Mouse (Mus musculus) limb, embryonic 11.5 days (tissue): Measurements from ENCODE around the gene Tmeff2. TPM values are rescaled to one million over a fixed set of nuclear protein-coding genes. Genes with fewer than 3 reads are reported as not detected.
"Not testable (repeated sequence)": the region's sequence is repeated elsewhere in the genome, so short reads cannot be mapped to it uniquely, and the experiment has no call there.

Experiments
- ATAC-seq: fragments of 200-750 bp; cut with Nextera tagmentation; 2 replicates; pipeline ENCODE4 v1.8.0; 2017; ENCODE audit warnings: low read depth; ENCODE audit not compliant: insufficient number of reproducible peaks, low FRiP score, low TSS enrichment
- DNase-seq: peaks from one replicate; pipeline ENCODE4 v3.0.0-alpha.2; 2015; ENCODE audit warnings: low spot score
- H3K27ac ChIP-seq: fragments of 300-500 bp; sonication (generic); replicated peaks from 2 replicates; pipeline ENCODE4 v1.5.1; 2014; ENCODE audit warnings: low read depth, mild to moderate bottlenecking, low read length
- H3K27me3 ChIP-seq: fragments of 300-500 bp; sonication (generic); 2 replicates; pipeline ENCODE4 v1.6.1; 2014; ENCODE audit warnings: mild to moderate bottlenecking, low read length, mixed read lengths; ENCODE audit not compliant: control insufficient read depth, insufficient read depth
- H3K36me3 ChIP-seq: fragments of 300-500 bp; sonication (generic); 2 replicates; pipeline ENCODE4 v1.6.1; 2014; ENCODE audit warnings: mild to moderate bottlenecking, low read length, moderate library complexity, mixed read lengths; ENCODE audit not compliant: control insufficient read depth, insufficient read depth
- H3K4me1 ChIP-seq: fragments of 300-500 bp; sonication (generic); 2 replicates; pipeline ENCODE4 v1.6.1; 2014; ENCODE audit warnings: low read length, mixed read lengths; ENCODE audit not compliant: control insufficient read depth, insufficient read depth
- H3K4me2 ChIP-seq: fragments of 300-500 bp; sonication (generic); 2 replicates; pipeline ENCODE4 v1.6.1; 2014; ENCODE audit warnings: low read depth, mild to moderate bottlenecking, moderate library complexity; ENCODE audit not compliant: severe bottlenecking
- H3K4me3 ChIP-seq: fragments of 300-500 bp; sonication (generic); 2 replicates; pipeline ENCODE4 v1.5.1; 2014; ENCODE audit warnings: low read depth, low read length
- H3K9ac ChIP-seq: fragments of 300-500 bp; sonication (generic); 2 replicates; pipeline ENCODE4 v1.6.1; 2014; ENCODE audit warnings: mild to moderate bottlenecking, low read length
- H3K9me3 ChIP-seq: fragments of 300-500 bp; sonication (generic); 2 replicates; pipeline ENCODE4 v1.6.1; 2016; ENCODE audit warnings: low read length; ENCODE audit not compliant: control insufficient read depth
- WGBS: fragments of 180-500 bp; shearing (Covaris S2); extraction: QIAGEN DNeasy Blood & Tissue Kit; methylation state at CpG from one replicate; pipeline ENCODE4 v1.1.7; 2014; 5-methylcytosine and 5-hydroxymethylcytosine counted together
- polyA plus RNA-seq: library from polyadenylated mRNA; unstranded; fragments of >200 nt; fragmentation: Nextera tagmentation; extraction: Ambion mirVana; gene quantifications from 2 replicates; pipeline ENCODE4 v1.2.1, GENCODE M21; 2014

Tmeff2 gene
- 3.5 and 4.1 TPM in 2 replicates for polyA plus RNA-seq

- not testable (repeated sequence) for H3K27ac ChIP-seq, H3K4me3 ChIP-seq, H3K27me3 ChIP-seq, H3K4me1 ChIP-seq, H3K4me2 ChIP-seq, DNase-seq, H3K36me3 ChIP-seq, ATAC-seq, H3K9ac ChIP-seq, H3K9me3 ChIP-seq
- 90% methylated on average over 9 of the region's 9 CpGs for WGBS
These were observed at the start of gene Tmeff2 for GRCm38 (mm10) chr1:50900386-50900785. Tmeff2 (plus strand) TSS chr1:50900647.

GRCm38 (mm10) chr1:50861515-50861914, 38.9 kb upstream of the Tmeff2 start:
- H3K4me1 ChIP-seq, result no peaks in the 10 kb centered on the region
- no peaks in the 10 kb centered on the region for H3K27me3 ChIP-seq
- WGBS, result 85% methylated on average over 2 of the region's 2 CpGs
- ATAC-seq (no peak), DNase-seq (no peak)
- H3K4me3 ChIP-seq, result no peak overlapping the region
- H3K9ac ChIP-seq, result no peak overlapping the region
- no peaks in the 10 kb centered on the region for H3K36me3 ChIP-seq
- no peaks in the 10 kb centered on the region for H3K9me3 ChIP-seq
- H3K4me2 ChIP-seq, result no peak overlapping the region
- no peak overlapping the region for H3K27ac ChIP-seq

DNA sequence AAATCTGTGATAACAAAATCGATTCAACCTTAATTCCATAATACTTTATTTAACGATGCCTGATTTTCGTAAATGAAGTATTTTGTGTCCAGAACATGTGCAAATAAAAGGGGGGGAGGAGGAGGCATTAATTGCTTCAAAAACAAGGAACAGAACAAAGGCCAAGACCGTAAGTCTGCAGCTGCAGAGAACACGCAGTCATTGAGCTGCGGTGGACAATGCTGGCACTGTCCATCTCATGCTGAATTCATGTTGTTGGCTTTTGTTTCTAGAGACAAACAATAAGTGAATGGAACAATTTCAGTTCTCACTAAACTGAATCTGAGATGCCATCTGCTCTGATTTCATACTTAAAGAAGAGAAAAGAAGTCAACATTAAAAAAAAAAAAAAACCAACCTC, 2.8 kb upstream of the Tmeff2 start:
- Histone ChIP-seq H3K4me1 (no peaks in the 10 kb centered on the region), H3K36me3 (no peaks in the 10 kb centered on the region), H3K27ac (no peak overlapping the region), H3K9me3 (no peaks in the 10 kb centered on the region), H3K9ac (no peak overlapping the region), H3K27me3 (no peaks in the 10 kb centered on the region), H3K4me3 (no peak overlapping the region), H3K4me2 (no peak overlapping the region)
- ATAC-seq, result no peak
- WGBS, result 88% methylated on average over 6 of the region's 6 CpGs
- no peak for DNase-seq

DNA sequence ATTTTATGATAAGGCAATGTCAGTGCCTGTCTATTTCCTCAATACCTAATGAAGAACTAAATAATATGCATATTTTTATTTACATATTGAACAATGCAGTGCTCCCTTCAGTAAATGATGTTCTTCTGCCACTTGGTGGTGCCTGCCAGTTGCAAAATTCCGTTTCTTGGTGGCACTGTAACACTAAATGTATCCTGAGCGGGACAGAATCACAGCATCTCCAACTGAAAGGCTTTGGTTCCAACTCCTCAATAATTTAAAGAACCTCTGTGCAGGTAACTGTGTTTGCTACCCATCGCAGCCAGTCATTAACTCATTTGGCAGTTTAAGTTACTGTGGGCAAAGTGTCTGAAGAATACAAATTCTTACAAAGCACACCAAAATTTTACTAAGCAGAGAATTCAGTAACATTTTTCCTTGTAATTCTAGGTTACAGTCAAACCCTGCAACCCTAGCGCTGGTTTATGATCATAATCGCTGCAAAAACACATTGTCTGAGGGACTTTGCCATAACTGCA, 24.4 kb downstream of the Tmeff2 start:
- H3K27me3 ChIP-seq, result peaks cover 20% of the 10 kb centered on the region

GRCm38 (mm10) chr1:50925356-50925921, 25.0 kb downstream of the Tmeff2 start:
- peaks cover 20% of the 10 kb centered on the region for H3K27me3 ChIP-seq
- H3K27ac ChIP-seq, result no peak overlapping the region
- H3K4me3 ChIP-seq, result no peak overlapping the region
- WGBS, result 10% methylated on average over 13 of the region's 13 CpGs
- 0 out of 2 replicates have a peak, but pooled peaks cover 4% of the 10 kb centered on the region for H3K4me1 ChIP-seq
- H3K36me3 ChIP-seq, result no peaks in the 10 kb centered on the region
- peak; percentile 26 for DNase-seq
- no peak overlapping the region for H3K9ac ChIP-seq
- H3K4me2 ChIP-seq, result peak overlapping the region; percentile 24; the same call in 1 of the 2 replicates
- no peak for ATAC-seq
- H3K9me3 ChIP-seq, result no peaks in the 10 kb centered on the region

More for the DNA sequence above, 24.4 kb downstream of the Tmeff2 start:
- Histone ChIP-seq H3K4me2 (no peak overlapping the region), H3K27ac (no peak overlapping the region), H3K9ac (no peak overlapping the region), H3K4me1 (0 out of 2 replicates have a peak, but pooled peaks cover 4% of the 10 kb centered on the region), H3K36me3 (no peaks in the 10 kb centered on the region), H3K4me3 (no peak overlapping the region), H3K9me3 (no peaks in the 10 kb centered on the region)
- ATAC-seq, result no peak
- DNase-seq, result no peak
- 43% methylated on average over 5 of the region's 5 CpGs for WGBS

GRCm38 (mm10) chr1:50926374-50927060, 26.1 kb downstream of the Tmeff2 start:
- peaks cover 20% of the 10 kb centered on the region for H3K27me3 ChIP-seq
- WGBS, result 2% methylated on average over 23 of the region's 23 CpGs
- H3K36me3 ChIP-seq, result no peaks in the 10 kb centered on the region
- no peak overlapping the region for H3K27ac ChIP-seq
- 0 out of 2 replicates have a peak, but pooled peaks cover 4% of the 10 kb centered on the region for H3K4me1 ChIP-seq
- DNase-seq (no peak), ATAC-seq (peak; percentile 52; the same call in 1 of the 2 replicates)
- H3K9ac ChIP-seq, result peak overlapping the region; percentile 40; the same call in 1 of the 2 replicates
- H3K4me3 ChIP-seq, result peak overlapping the region; percentile 60
- no peaks in the 10 kb centered on the region for H3K9me3 ChIP-seq
- peak overlapping the region; percentile 93 for H3K4me2 ChIP-seq

GRCm38 (mm10) chr1:50927077-50927611, 26.7 kb downstream of the Tmeff2 start:
- Histone ChIP-seq H3K27ac (no peak overlapping the region), H3K27me3 (peaks cover 20% of the 10 kb centered on the region), H3K9ac (peak overlapping the region; percentile 40; the same call in 1 of the 2 replicates), H3K9me3 (no peaks in the 10 kb centered on the region), H3K4me3 (peak overlapping the region; percentile 60), H3K4me1 (0 out of 2 replicates have a peak, but pooled peaks cover 4% of the 10 kb centered on the region), H3K36me3 (no peaks in the 10 kb centered on the region), H3K4me2 (peak overlapping the region; percentile 93)
- peak; percentile 93 for DNase-seq
- WGBS, result under 1% methylated on average over 36 of the region's 37 CpGs
- ATAC-seq, result peak; percentile 99

GRCm38 (mm10) chr1:50927679-50928187, 27.3 kb downstream of the Tmeff2 start:
- ATAC-seq (peak; percentile 65), DNase-seq (no peak)
- Histone ChIP-seq H3K27ac (no peak overlapping the region), H3K9ac (peak overlapping the region; percentile 37; the same call in 1 of the 2 replicates), H3K4me1 (0 out of 2 replicates have a peak, but pooled peaks cover 4% of the 10 kb centered on the region), H3K36me3 (no peaks in the 10 kb centered on the region), H3K4me3 (peak overlapping the region; percentile 60), H3K4me2 (peak overlapping the region; percentile 93), H3K9me3 (no peaks in the 10 kb centered on the region), H3K27me3 (peaks cover 20% of the 10 kb centered on the region)
- WGBS, result under 1% methylated on average over 35 of the region's 35 CpGs
